Mouse (Mus musculus) kidney, postnatal 4 days (tissue): ENCODE results near the gene 1700029H14Rik.

Source experiments
- DNase-seq, 2 experiments: peaks; one replicate each; pipeline ENCODE4 v3.0.0; 2021; ENCODE audit warnings: mixed read lengths in 2 of 2

The 1700029H14Rik gene

DNA sequence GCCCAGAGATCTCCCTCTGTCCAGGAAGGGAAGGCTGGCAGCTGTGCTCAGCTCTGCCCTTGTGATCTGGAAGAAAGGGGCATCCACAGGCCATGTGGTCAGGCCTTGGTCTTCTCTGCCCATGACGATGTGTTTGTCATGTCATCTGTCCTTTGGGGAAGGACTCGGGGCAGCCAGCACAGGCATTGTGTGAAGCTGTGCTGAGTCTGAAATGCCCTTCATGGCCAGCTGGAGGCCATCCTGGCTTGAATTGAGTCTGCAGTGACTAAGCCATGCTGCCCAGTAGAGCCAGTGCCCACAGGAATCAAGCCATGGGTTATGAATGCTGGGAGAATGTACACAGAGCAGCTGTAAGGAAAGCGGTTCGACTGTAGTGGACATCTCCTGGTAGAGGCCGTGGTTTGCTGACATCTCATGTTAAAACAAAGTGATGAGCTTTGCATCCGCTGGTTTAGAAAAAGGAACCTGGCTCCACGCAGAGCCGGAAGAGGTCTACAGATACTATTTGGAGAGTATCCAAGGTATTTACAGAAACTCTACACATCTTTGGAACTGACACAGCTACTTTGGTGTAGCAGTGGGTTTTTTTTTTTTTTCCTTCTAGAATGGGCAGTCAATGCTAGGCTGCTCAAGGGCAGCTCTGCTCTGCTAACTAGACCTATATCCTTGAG lies 58.2 kb downstream of the 1700029H14Rik start:
- DNase-seq: no peak

DNA sequence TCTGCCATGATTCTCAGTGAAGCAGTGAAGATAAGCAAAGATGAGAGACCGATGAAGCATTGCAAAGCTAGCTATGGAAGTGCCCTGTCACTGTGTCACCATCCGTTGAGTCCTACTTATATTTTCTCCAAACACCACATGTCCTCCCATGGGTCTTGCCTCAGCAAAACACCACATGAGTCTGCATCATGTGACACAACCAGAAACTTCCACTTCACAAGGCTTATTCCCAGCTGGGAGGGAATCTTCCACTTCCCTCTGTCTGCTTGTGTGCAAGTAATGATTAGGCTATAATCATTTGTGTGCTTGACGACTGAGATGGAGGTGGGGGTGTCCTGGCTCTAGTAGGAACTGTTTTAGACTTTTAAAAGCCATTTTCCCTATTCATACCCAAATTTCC lies 61.0 kb downstream of the 1700029H14Rik start:
- no peak for DNase-seq
